Mouse (Mus musculus): Measurements from ENCODE around the gene Pfdn5.

DNA sequence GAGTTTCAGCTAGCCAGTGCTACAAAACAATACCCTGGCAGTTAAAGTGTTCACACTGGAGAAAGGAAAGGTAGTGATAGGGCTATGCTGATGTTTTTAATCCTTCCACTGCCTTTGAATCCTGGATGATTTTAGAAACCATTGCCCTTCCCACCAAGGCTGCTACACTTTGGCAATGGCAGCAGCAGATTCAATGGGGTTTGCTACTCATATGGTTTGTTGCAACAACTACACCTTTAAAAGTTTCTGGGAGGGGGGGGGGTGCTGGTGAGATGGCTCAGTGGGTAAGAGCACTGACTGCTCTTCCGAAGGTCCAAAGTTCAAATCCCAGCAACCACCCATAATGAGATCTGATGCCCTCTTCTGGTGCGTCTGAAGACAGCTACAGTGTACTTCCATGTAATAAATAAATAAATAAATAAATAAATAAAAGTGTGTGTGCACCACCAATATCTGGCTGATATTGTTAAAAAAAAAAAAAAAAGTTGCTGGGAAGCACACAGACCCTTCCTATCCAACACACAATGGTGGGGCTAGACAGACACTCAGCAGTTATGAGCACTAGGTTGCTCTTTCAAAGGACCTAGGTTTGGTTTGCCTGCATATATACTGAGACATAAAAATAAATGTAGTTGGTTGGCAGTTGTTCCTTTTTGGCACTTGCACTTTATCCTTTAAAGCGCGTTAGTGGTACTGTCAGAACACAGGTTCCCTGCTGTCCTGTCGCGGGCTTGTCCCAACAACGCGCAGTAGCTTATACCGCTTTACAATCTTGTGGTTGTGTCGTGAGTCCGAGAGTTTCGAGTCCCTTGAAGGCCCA is 1.1 kb upstream of the Pfdn5 start:
- no peak for TF ChIP-seq POLR2AphosphoS5 (IDR thresholded peaks at IDR 0.05; ENCODE audit: insufficient replicate concordance, low read depth, low read length)
- TF ChIP-seq CTCF (IDR thresholded peaks at IDR 0.05; ENCODE audit: low read depth, low read length): no peak
- TF ChIP-seq GATA1 (IDR thresholded peaks at IDR 0.05; ENCODE audit: borderline replicate concordance, low read length): no peak
